Mouse (Mus musculus) CH12.LX (cell line): ENCODE data around the gene Inpp4b. TPM values are rescaled to one million over a fixed set of nuclear protein-coding genes. Genes with fewer than 3 reads are reported as not detected.

Experiments used
- DNase-seq: peaks from one replicate; pipeline ENCODE4 v3.0.0-alpha.2; 2013; ENCODE audit errors: extremely low read depth
- H3K27ac ChIP-seq: 2 replicates; pipeline ENCODE4 v1.5.1; 2012; ENCODE audit warnings: low read depth, mild to moderate bottlenecking, control low read depth, moderate library complexity; ENCODE audit not compliant: insufficient read depth
- H3K27me3 ChIP-seq: replicated peaks from 2 replicates; pipeline ENCODE3; 2012; ENCODE audit warnings: inconsistent platforms
- H3K36me3 ChIP-seq, 2 experiments: replicated peaks in 1 of 2; 2 replicates each; pipeline versions ENCODE3 to v1.6.1; 2012; ENCODE audit warnings: inconsistent platforms in 1 of 2, low read length in 1 of 2, mild to moderate bottlenecking in 1 of 2, mixed read lengths in 1 of 2, moderate library complexity in 1 of 2; ENCODE audit not compliant: control insufficient read depth in 1 of 2, insufficient read depth in 1 of 2
- H3K4me1 ChIP-seq, 2 experiments: 2 replicates each; pipeline ENCODE4 v1.6.1; 2012; ENCODE audit warnings: inconsistent platforms in 1 of 2, moderate library complexity in 1 of 2; ENCODE audit not compliant: insufficient read depth in 2 of 2, control insufficient read depth in 1 of 2
- H3K4me2 ChIP-seq: 2 replicates; pipeline ENCODE4 v1.6.1; 2012; ENCODE audit warnings: low read depth, mild to moderate bottlenecking, control low read depth; ENCODE audit not compliant: poor library complexity, insufficient read depth, severe bottlenecking
- H3K4me3 ChIP-seq, 3 experiments: fragments of 150-350 bp in 1 of 3; sonication (generic) in 1 of 3; replicated peaks in 1 of 3; 2 replicates each; pipeline versions ENCODE3 to v1.5.1; 2011 to 2012; ENCODE audit warnings: low read depth in 2 of 3, low read length in 2 of 3, mild to moderate bottlenecking in 2 of 3, moderate library complexity in 2 of 3, control low read depth in 1 of 3, improper control_type of control experiment in 1 of 3, inconsistent platforms in 1 of 3, mixed read lengths in 1 of 3; ENCODE audit not compliant: poor library complexity in 1 of 3
- H3K79me2 ChIP-seq: replicated peaks from 2 replicates; pipeline ENCODE4 v1.6.1; 2012; ENCODE audit warnings: mild to moderate bottlenecking, moderate library complexity; ENCODE audit not compliant: control insufficient read depth, poor library complexity, insufficient read depth, severe bottlenecking; ENCODE audit errors: extremely low read depth
- H3K9ac ChIP-seq: 2 replicates; pipeline ENCODE4 v1.6.1; 2012; ENCODE audit warnings: low read depth, mild to moderate bottlenecking, control low read depth, moderate library complexity; ENCODE audit not compliant: insufficient read depth
- H3K9me3 ChIP-seq: replicated peaks from 2 replicates; pipeline ENCODE3; 2012; ENCODE audit warnings: low read length, inconsistent platforms, mixed read lengths
- CHD1 ChIP-seq: IDR thresholded peaks from 2 replicates; pipeline ENCODE4 v1.6.1; 2012; ENCODE audit warnings: low read depth, low read length, improper control_type of control experiment, inconsistent platforms
- CHD2 ChIP-seq: IDR thresholded peaks from 2 replicates; pipeline ENCODE4 v1.6.1; 2011; ENCODE audit warnings: low read length, improper control_type of control experiment
- E2F4 ChIP-seq: IDR thresholded peaks from 2 replicates; pipeline ENCODE4 v1.6.1; 2011; ENCODE audit warnings: low read depth, low read length, improper control_type of control experiment; ENCODE audit not compliant: insufficient replicate concordance
- ELF1 ChIP-seq: IDR thresholded peaks from 2 replicates; pipeline ENCODE4 v1.6.1; 2014; ENCODE audit warnings: low read depth, mild to moderate bottlenecking, inconsistent platforms, low read length, improper control_type of control experiment
- EP300 ChIP-seq: IDR thresholded peaks from 2 replicates; pipeline ENCODE4 v1.6.1; 2011; ENCODE audit warnings: low read length, improper control_type of control experiment
- JUN ChIP-seq: IDR thresholded peaks from 2 replicates; pipeline ENCODE4 v1.6.1; 2011; ENCODE audit warnings: low read depth, mild to moderate bottlenecking, low read length, improper control_type of control experiment, moderate library complexity; ENCODE audit not compliant: insufficient read depth
- JUND ChIP-seq: conservative IDR thresholded peaks from 2 replicates; pipeline ENCODE4 v1.6.1; 2011; ENCODE audit warnings: low read depth, low read length, improper control_type of control experiment
- KAT2A ChIP-seq: IDR thresholded peaks from 2 replicates; pipeline ENCODE4 v1.6.1; 2012; ENCODE audit warnings: low read length, improper control_type of control experiment, inconsistent platforms; ENCODE audit not compliant: insufficient replicate concordance
- MAFK ChIP-seq: IDR thresholded peaks from 2 replicates; pipeline ENCODE4 v1.6.1; 2011; ENCODE audit warnings: low read length, improper control_type of control experiment; ENCODE audit not compliant: insufficient replicate concordance
- MAX ChIP-seq: IDR thresholded peaks from 2 replicates; pipeline ENCODE4 v1.6.1; 2011; ENCODE audit warnings: low read length, improper control_type of control experiment
- MAZ ChIP-seq: IDR thresholded peaks from 2 replicates; pipeline ENCODE4 v1.6.1; 2012; ENCODE audit warnings: low read depth, mild to moderate bottlenecking, inconsistent platforms, low read length, improper control_type of control experiment, moderate library complexity
- MEF2A ChIP-seq: IDR thresholded peaks from 2 replicates; pipeline ENCODE4 v1.6.1; 2014; ENCODE audit warnings: low read depth, mild to moderate bottlenecking, inconsistent platforms, low read length, improper control_type of control experiment, borderline replicate concordance
- MYC ChIP-seq: IDR thresholded peaks from 2 replicates; pipeline ENCODE4 v1.6.1; 2011; ENCODE audit warnings: low read depth, mild to moderate bottlenecking, improper control_type of control experiment, low read length
- NRF1 ChIP-seq: IDR thresholded peaks from 2 replicates; pipeline ENCODE4 v1.6.1; 2014; ENCODE audit warnings: low read depth, mild to moderate bottlenecking, inconsistent platforms, low read length, improper control_type of control experiment, moderate library complexity
- POLR2A ChIP-seq: IDR thresholded peaks from 2 replicates; pipeline ENCODE4 v1.6.1; 2011; ENCODE audit warnings: low read depth, mild to moderate bottlenecking, improper control_type of control experiment, low read length
- POLR2AphosphoS2 ChIP-seq: IDR thresholded peaks from 2 replicates; pipeline ENCODE4 v1.6.1; 2011; ENCODE audit warnings: low read depth, low read length, improper control_type of control experiment
- RAD21 ChIP-seq: IDR thresholded peaks from 2 replicates; pipeline ENCODE4 v1.6.1; 2011; ENCODE audit warnings: low read depth, mild to moderate bottlenecking, low read length, improper control_type of control experiment, moderate library complexity
- RCOR1 ChIP-seq: conservative IDR thresholded peaks from 2 replicates; pipeline ENCODE4 v1.6.1; 2012; ENCODE audit warnings: low read depth, mild to moderate bottlenecking, inconsistent platforms, low read length, improper control_type of control experiment
- SIN3A ChIP-seq: IDR thresholded peaks from 2 replicates; pipeline ENCODE4 v1.6.1; 2012; ENCODE audit warnings: low read length, improper control_type of control experiment, inconsistent platforms
- SMC3 ChIP-seq: IDR thresholded peaks from 2 replicates; pipeline ENCODE4 v1.6.1; 2011; ENCODE audit warnings: low read depth, low read length, improper control_type of control experiment
- TCF12 ChIP-seq: IDR thresholded peaks from 2 replicates; pipeline ENCODE4 v1.6.1; 2014; ENCODE audit warnings: low read depth, mild to moderate bottlenecking, inconsistent platforms, low read length, improper control_type of control experiment
- USF1 ChIP-seq: IDR thresholded peaks from 2 replicates; pipeline ENCODE4 v1.6.1; 2014; ENCODE audit warnings: low read depth, mild to moderate bottlenecking, inconsistent platforms, low read length, improper control_type of control experiment
- ZKSCAN1 ChIP-seq: IDR thresholded peaks from 2 replicates; pipeline ENCODE4 v1.6.1; 2012; ENCODE audit warnings: low read depth, inconsistent platforms, low read length, improper control_type of control experiment, borderline replicate concordance
- ZMIZ1 ChIP-seq: IDR thresholded peaks from 2 replicates; pipeline ENCODE4 v1.6.1; 2012; ENCODE audit warnings: low read depth, mild to moderate bottlenecking, inconsistent platforms, low read length, improper control_type of control experiment
- ZNF384 ChIP-seq: IDR thresholded peaks from 2 replicates; pipeline ENCODE4 v1.6.1; 2012; ENCODE audit warnings: low read depth, low read length, improper control_type of control experiment, inconsistent platforms
- dilution Hi-C: fragments of 300-500 bp; cut with MboI; formaldehyde crosslinking; loops from 2 replicates; pipeline ENCODE4 v1.14.3; 2020; ENCODE audit warnings: low sequenced_read_pairs; ENCODE audit not compliant: extremely low pct_unique_long_range_greater_than_20kb, extremely low pct_ligation_motif_present
- in situ Hi-C: fragments of 300-500 bp; cut with MboI; formaldehyde crosslinking; loops from 3 replicates; pipeline ENCODE4 v1.14.3; 2019; ENCODE audit warnings: low sequenced_read_pairs, low pct_ligation_motif_present, low pct_unique_long_range_greater_than_20kb, mixed read lengths
- polyA plus RNA-seq: library from polyadenylated mRNA; unstranded; fragments of >175 nt; gene quantifications from 2 replicates; pipeline ENCODE4 v1.2.1, GENCODE M21; 2012; ENCODE audit warnings: low read depth; ENCODE audit not compliant: insufficient read length
- total RNA-seq, 2 experiments: library from RNA; depleted of rRNA; stranded (reverse); fragments of 300-350 nt in 1 of 2; fragments of >200 nt in 1 of 2; gene quantifications; 2 replicates each; pipeline ENCODE4 v1.2.3; 2012 to 2014

Inpp4b gene
- total and polyA plus RNA-seq, 3 experiments = 3.0 to 4.9 (median 3.4) TPM

DNA sequence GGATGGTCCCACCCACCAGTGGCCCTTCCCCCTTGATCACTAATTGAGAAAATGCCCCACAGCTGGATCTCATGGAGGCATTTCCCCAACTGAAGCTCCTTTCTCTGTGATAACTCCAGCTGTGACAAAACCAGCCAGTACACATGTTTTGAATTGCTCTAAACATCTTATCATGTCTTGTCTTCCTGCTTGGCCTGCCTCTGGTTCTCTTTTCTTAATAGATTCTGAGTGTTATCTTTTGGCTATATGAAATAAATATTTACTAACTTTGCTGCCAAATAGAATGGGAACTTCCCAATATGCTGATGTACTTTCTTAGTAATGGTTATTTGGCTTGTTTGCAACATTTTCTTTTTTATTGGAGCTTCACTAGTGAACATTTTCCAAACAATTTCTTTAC lies 389.0 kb downstream of the Inpp4b start:
- Histone ChIP-seq H3K9me3 (no peaks in the 10 kb centered on the region), H3K79me2 (no peaks in the 10 kb centered on the region), H3K4me1 (no peaks in the 10 kb centered on the region), H3K4me2 (no peak overlapping the region), H3K9ac (no peak overlapping the region), H3K27me3 (no peaks in the 10 kb centered on the region), H3K27ac (no peak overlapping the region), H3K4me3 (no peak overlapping the region), H3K36me3 (no peaks in the 10 kb centered on the region)
- in situ Hi-C loops = no loop called here
- DNase-seq = no peak
- dilution Hi-C loops = no loop called here
- TF ChIP-seq CHD2 (no peak), ZNF384 (no peak), E2F4 (no peak), POLR2A (no peak), SMC3 (no peak), NRF1 (no peak), ZKSCAN1 (no peak), MAZ (no peak), RCOR1 (no peak), MEF2A (no peak), MYC (no peak), TCF12 (no peak), KAT2A (no peak), EP300 (no peak), JUND (no peak), RAD21 (no peak), POLR2AphosphoS2 (no peak), ELF1 (no peak), USF1 (no peak)

DNA sequence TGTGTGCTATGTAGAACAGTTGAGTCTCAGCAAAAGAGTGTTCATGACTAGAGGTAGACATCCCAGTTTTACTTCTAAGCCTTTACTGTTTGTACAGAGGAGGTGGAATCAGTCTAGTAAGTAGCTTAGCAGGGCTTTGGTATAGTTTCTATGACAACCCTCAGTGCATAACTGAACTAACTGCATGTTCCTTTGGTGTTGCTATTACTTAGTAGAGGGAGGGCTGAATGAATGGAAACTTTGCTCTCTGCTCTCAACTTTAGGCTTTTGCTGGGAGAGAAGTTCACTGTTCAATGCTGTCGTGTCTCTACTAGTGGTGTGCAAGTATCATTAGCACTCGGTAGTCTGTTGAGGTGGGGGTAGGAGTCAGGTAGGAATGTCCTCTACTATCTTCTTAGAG lies 393.3 kb downstream of the Inpp4b start:
- dilution Hi-C loops = no loop called here
- Histone ChIP-seq H3K36me3 (no peaks in the 10 kb centered on the region), H3K9ac (no peak overlapping the region), H3K4me2 (no peak overlapping the region), H3K4me1 (no peaks in the 10 kb centered on the region), H3K4me3 (no peak overlapping the region), H3K9me3 (no peaks in the 10 kb centered on the region), H3K27ac (no peak overlapping the region), H3K27me3 (no peaks in the 10 kb centered on the region), H3K79me2 (no peaks in the 10 kb centered on the region)
- no peak for DNase-seq
- TF ChIP-seq E2F4 (no peak), RCOR1 (no peak), POLR2AphosphoS2 (no peak), MYC (no peak), MAX (no peak), ZMIZ1 (no peak), SIN3A (no peak), POLR2A (no peak), EP300 (no peak), JUN (no peak), MAZ (no peak), USF1 (no peak), CHD1 (no peak), CHD2 (no peak), MAFK (no peak)
- in situ Hi-C loops = no loop called here
